Mouse (Mus musculus): ENCODE results near the gene Zmynd12. TPM values are rescaled to one million over a fixed set of nuclear protein-coding genes. Genes with fewer than 3 reads are reported as not detected.

The Zmynd12 gene
- under 1 TPM; 0.30 to 0.36 TPM for total RNA-seq (2021)
- long read RNA-seq, experiment 1, partial matches to known transcripts: 0 of 1 reads
- long read RNA-seq, experiment 1, other reads (novel, unspliced or antisense): 1 of 1 reads
- long read RNA-seq, experiment 2: 0 reads

DNA sequence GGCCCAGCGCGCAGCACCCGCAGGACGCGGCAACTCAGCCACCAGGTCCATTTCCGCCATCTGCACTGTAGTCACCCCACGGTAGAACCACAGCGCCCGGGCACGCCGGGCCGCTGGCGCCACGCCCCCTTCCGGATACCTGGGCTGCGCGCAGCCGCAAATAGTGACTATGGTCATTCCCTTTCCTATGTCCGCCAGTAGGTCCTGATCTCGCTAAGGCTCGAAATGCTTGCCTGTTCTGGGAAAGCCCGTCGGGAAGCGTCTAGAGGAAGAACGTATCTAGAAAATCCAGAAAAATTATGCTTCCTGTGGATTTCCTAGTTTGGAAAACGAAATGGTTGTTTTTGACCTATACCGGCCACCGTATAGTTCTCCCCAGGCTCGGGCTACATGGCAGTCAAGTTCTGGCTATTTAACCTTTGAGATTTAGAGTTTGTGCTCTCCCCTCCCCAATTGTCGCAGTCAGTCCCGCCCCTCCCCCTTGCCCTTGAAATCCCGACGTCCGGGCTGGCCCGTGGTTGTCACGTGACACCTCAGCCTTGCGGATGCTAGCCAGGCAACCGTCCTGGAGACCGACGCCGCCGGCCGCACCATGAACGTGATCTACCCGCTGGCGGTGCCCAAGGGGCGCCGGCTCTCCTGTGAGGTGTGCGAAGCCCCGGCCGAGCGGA, at the start of gene Zmynd12, which contains the start of gene Ppcs:
Zmynd12 (plus strand) TSS at position 521 of the 671 bp plus-strand sequence.
Ppcs (minus strand) TSS at position 127 of the 671 bp plus-strand sequence.
- intact Hi-C loops (cut with DNase I): loop anchor here (2.0 to 5.0 kb wide), 2 partner anchors 40 to 116 kb away; partner anchors contain the start of gene Frg2f1
- Histone ChIP-seq H3K4me3 (peak within 1 kb of the TSS; percentile 86), H3K27ac (peak within 1 kb of the TSS; percentile 94)
- peak; percentile 85 to 86 for DNase-seq (ENCODE audit: extremely low spot score in 1 of 2, low spot score in 2 of 2)
- TF ChIP-seq CTCF (IDR thresholded peaks at IDR 0.05): peak; percentile 36

GRCm38 (mm10) chr4:119381471-119382190, 41.0 kb upstream of the Zmynd12 start:
- Histone ChIP-seq H3K4me3 (no peak overlapping the region), H3K27ac (no peak overlapping the region)
- no peak for DNase-seq (ENCODE audit: extremely low spot score in 1 of 2, low spot score in 2 of 2)
- intact Hi-C loops (cut with DNase I): no loop called here
- TF ChIP-seq CTCF (IDR thresholded peaks at IDR 0.05): no peak

DNA sequence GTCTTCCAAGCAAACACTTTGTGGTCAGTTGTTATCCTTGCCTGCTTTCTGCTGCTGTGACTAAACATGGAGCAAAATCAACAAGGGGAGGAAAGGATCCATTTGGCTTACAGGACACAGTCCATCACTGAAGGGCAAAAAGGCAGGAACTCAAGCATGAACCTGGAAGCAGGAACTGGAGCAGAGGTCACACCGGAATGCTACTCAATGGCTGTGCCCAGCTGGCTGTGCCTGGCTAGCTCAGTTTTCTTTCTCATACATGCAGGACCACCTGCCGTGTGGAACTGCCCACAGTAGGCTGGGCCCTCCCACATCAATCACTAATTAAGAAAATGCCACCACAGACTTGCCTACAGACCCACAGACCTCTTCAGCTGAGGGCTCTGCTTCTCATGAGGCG, 33.4 kb upstream of the Zmynd12 start:
- intact Hi-C loops (cut with DNase I): no loop called here
- TF ChIP-seq CTCF (IDR thresholded peaks at IDR 0.05): no peak
- DNase-seq (ENCODE audit: extremely low spot score in 1 of 2, low spot score in 2 of 2): no peak
- H3K27ac ChIP-seq: no peak overlapping the region
- no peak overlapping the region for H3K4me3 ChIP-seq

- intact Hi-C loops (cut with DNase I): no loop called here
- no peak overlapping the region for H3K4me3 ChIP-seq
- no peak for DNase-seq (ENCODE audit: extremely low spot score in 1 of 2, low spot score in 2 of 2)
- peak; percentile 45 for TF ChIP-seq CTCF (IDR thresholded peaks at IDR 0.05)
- H3K27ac ChIP-seq: no peak overlapping the region
Measured at GRCm38 (mm10) chr4:119390369-119390768, 32.2 kb upstream of the Zmynd12 start.

- Histone ChIP-seq H3K27ac (no peak overlapping the region), H3K4me3 (no peak overlapping the region)
- TF ChIP-seq CTCF (IDR thresholded peaks at IDR 0.05): no peak
- no peak for DNase-seq (ENCODE audit: extremely low spot score in 1 of 2, low spot score in 2 of 2)
- intact Hi-C loops (cut with DNase I): no loop called here
Measured at GRCm38 (mm10) chr4:119398751-119399150, 23.9 kb upstream of the Zmynd12 start.

DNA sequence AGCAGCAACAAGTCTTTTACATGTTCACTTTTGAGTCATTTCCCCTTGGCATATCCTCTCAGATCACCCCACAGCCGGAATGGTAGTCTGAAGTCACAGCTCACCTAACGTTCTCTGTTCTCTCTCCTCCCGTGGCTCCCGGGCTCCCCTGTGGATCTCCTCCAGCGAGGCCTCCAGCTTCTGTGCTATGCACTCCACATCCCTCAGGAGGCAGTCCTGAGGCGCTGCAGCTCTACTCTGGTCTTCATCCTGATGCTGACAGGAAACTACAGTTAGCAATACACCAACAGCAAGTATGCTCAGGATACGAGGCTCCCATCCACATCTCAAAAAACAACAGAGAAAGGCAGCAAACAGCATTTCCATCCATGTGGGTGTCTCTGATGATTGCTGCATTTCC, 21.7 kb upstream of the Zmynd12 start:
- intact Hi-C loops (cut with DNase I): no loop called here
- no peak overlapping the region for H3K4me3 ChIP-seq
- no peak overlapping the region for H3K27ac ChIP-seq
- DNase-seq (ENCODE audit: extremely low spot score in 1 of 2, low spot score in 2 of 2): no peak
- TF ChIP-seq CTCF (IDR thresholded peaks at IDR 0.05): no peak

DNA sequence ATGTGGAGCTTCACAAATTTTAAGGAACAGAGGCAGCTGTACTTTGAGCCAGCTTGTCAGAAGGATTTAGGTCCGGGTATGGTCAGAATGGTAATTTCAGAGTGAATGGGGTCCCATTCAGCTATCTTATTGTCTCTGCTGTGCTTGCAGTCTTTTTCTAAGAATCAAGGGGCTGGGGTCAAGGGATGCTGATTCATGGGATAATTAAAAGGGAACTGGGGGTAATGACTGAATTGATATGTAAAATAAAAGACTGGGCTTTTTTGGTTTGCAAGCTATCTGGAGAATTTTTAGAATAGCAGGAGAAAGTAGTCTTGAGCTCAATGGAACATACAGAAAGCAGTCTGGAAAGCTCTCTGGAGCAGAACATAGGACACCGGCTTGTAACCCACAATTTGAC, 19.2 kb upstream of the Zmynd12 start:
- no peak for TF ChIP-seq CTCF (IDR thresholded peaks at IDR 0.05)
- intact Hi-C loops (cut with DNase I): no loop called here
- Histone ChIP-seq H3K4me3 (no peak overlapping the region), H3K27ac (no peak overlapping the region)
- no peak for DNase-seq (ENCODE audit: extremely low spot score in 1 of 2, low spot score in 2 of 2)

- no peak for TF ChIP-seq CTCF (IDR thresholded peaks at IDR 0.05)
- H3K4me3 ChIP-seq: no peak overlapping the region
- no peak overlapping the region for H3K27ac ChIP-seq
- intact Hi-C loops (cut with DNase I): loop anchor here (10.0 kb wide), 1 partner anchor 167 kb away; no protein-coding TSS in a partner anchor
- no peak for DNase-seq (ENCODE audit: extremely low spot score in 1 of 2, low spot score in 2 of 2)
Measured at GRCm38 (mm10) chr4:119411877-119412650, 10.6 kb upstream of the Zmynd12 start.

DNA sequence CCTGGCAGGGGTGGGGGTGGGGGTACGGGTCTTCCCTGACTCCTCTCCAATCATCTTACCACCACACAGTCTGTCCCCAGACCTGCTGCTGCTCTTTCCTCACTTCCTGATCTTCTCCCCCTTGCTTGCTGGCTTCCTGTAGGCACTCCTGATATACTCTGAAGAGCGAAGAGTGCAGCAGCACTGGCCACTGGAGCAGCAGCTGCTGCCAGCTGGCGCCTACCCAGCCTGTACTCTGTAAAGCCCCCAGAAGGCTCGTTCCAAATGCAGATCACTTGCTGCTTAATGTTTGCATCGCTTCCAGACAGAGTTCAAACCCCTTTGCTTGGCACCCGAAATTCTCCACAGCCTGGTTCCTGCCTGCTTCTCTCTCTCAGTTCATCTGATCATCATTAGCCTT, 9.8 kb upstream of the Zmynd12 start:
- no peak overlapping the region for H3K4me3 ChIP-seq
- no peak for DNase-seq (ENCODE audit: extremely low spot score in 1 of 2, low spot score in 2 of 2)
- TF ChIP-seq CTCF (IDR thresholded peaks at IDR 0.05): no peak
- no peak overlapping the region for H3K27ac ChIP-seq
- intact Hi-C loops (cut with DNase I): loop anchor here (10.0 kb wide), 1 partner anchor 168 kb away; no protein-coding TSS in a partner anchor

DNA sequence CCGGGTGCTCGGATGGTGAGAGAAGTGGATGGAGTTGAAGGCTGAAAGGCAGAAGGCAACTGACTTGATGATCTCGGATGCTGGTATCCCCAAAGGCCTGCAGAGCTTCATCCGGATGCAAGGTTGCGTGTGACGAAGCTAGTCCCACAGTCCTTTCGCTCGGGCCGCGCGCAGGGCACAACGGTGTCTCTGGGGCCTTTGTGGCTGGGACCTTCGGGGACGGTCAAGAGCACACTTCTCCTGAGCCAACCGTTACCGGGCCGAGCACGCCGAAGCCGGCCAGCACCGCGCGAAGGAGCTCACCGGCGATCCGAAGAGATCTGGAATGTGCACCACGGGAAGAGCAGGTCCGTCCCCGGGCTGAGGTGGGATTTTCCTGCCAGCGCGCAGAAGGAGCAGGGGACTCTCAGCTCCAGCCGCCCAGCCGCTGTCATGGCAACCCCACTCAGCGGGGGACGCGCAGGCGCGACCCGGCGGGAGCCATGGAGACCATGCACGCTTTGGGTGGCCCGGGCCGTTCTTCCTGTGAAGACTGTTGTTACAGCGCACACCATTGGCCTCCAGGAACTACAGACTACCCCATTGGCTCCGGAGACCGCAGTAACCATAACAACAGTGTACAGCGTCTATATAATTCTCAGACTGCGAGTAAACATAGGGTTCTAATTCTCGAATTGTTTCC, 7.4 kb upstream of the Zmynd12 start, which contains the start of gene Ccdc30:
Ccdc30 (minus strand) TSS at position 450 of the 682 bp plus-strand sequence.
- peak; percentile 95 for DNase-seq (ENCODE audit: extremely low spot score in 1 of 2, low spot score in 2 of 2)
- H3K27ac ChIP-seq: peak within 1 kb of the TSS; percentile 59
- TF ChIP-seq CTCF (IDR thresholded peaks at IDR 0.05): no peak
- intact Hi-C loops (cut with DNase I): loop anchor here (10.0 kb wide), 1 partner anchor 170 kb away; no protein-coding TSS in a partner anchor
- H3K4me3 ChIP-seq: peak within 1 kb of the TSS; percentile 74

GRCm38 (mm10) chr4:119417270-119417669, 5.3 kb upstream of the Zmynd12 start:
- intact Hi-C loops (cut with DNase I): loop anchor here (10.0 kb wide), 1 partner anchor 172 kb away; no protein-coding TSS in a partner anchor
- no peak overlapping the region for H3K4me3 ChIP-seq
- TF ChIP-seq CTCF (IDR thresholded peaks at IDR 0.05): no peak
- no peak for DNase-seq (ENCODE audit: extremely low spot score in 1 of 2, low spot score in 2 of 2)
- no peak overlapping the region for H3K27ac ChIP-seq
